Mouse (Mus musculus) kidney, adult 2 months (tissue): ENCODE results near the gene Mapre3. TPM values are rescaled to one million over a fixed set of nuclear protein-coding genes. Genes with fewer than 3 reads are reported as not detected.

Source experiments
- DNase-seq: peaks from one replicate; pipeline ENCODE4 v3.0.0; 2021
- H3K27ac ChIP-seq: fragments of 200-500 bp; 2 replicates; pipeline ENCODE4 v1.5.1; 2012; ENCODE audit warnings: low read depth, low read length, control low read depth, inconsistent platforms; ENCODE audit not compliant: insufficient read depth
- H3K27me3 ChIP-seq: fragments of 200-500 bp; replicated peaks from 2 replicates; pipeline ENCODE4 v1.6.1; 2012; ENCODE audit warnings: mild to moderate bottlenecking, moderate library complexity, low read length, inconsistent platforms; ENCODE audit not compliant: control insufficient read depth, insufficient read depth
- H3K36me3 ChIP-seq: fragments of 200-500 bp; 2 replicates; pipeline ENCODE4 v1.6.1; 2012; ENCODE audit warnings: mild to moderate bottlenecking, moderate library complexity, low read length, inconsistent platforms; ENCODE audit not compliant: control insufficient read depth, insufficient read depth
- H3K4me1 ChIP-seq: fragments of 200-500 bp; 2 replicates; pipeline ENCODE4 v1.6.1; 2011; ENCODE audit warnings: low read length; ENCODE audit not compliant: control insufficient read depth, insufficient read depth
- H3K4me3 ChIP-seq: fragments of 200-500 bp; 2 replicates; pipeline ENCODE4 v1.5.1; 2011; ENCODE audit warnings: mild to moderate bottlenecking, low read depth, low read length, control low read depth; ENCODE audit not compliant: insufficient read depth
- CTCF ChIP-seq: fragments of 200-500 bp; conservative IDR thresholded peaks from 2 replicates; pipeline ENCODE4 v1.5.1; 2011; ENCODE audit warnings: low read depth, mild to moderate bottlenecking, control low read depth, low read length, moderate library complexity, mixed read lengths; ENCODE audit not compliant: insufficient read depth, insufficient read length
- POLR2A ChIP-seq: fragments of 200-500 bp; IDR thresholded peaks from one replicate; pipeline ENCODE4 v1.6.1; 2011; ENCODE audit warnings: low read depth, low read length, control low read depth
- WGBS: fragments of 180-500 bp; shearing (Covaris S2); methylation state at CpG from one replicate; pipeline ENCODE4 v1.1.7; 2018; 5-methylcytosine and 5-hydroxymethylcytosine counted together
- polyA plus RNA-seq: library from polyadenylated mRNA; depleted of rRNA; stranded (reverse); fragments of >200 nt; gene quantifications from 2 replicates; pipeline ENCODE4 v1.2.3, GENCODE M21; 2012

Mapre3 gene
- polyA plus RNA-seq, 1 experiment, result 44.3 TPM

- H3K27me3 ChIP-seq, result no peaks in the 10 kb centered on the region
- no peaks in the 10 kb centered on the region for H3K4me1 ChIP-seq
- no peak for DNase-seq
- H3K36me3 ChIP-seq, result no peaks in the 10 kb centered on the region
- no peak overlapping the region for H3K27ac ChIP-seq
- no peak overlapping the region for H3K4me3 ChIP-seq
- 73% methylated on average over 12 of the region's 12 CpGs for WGBS
- TF ChIP-seq POLR2A (no peak), CTCF (no peak)
These were observed 11.5 kb upstream of the Mapre3 start for GRCm38 (mm10) chr5:30802724-30803467.

- H3K27me3 ChIP-seq, result no peaks in the 10 kb centered on the region
- 5% methylated on average over 3 of the region's 3 CpGs for WGBS
- no peak overlapping the region for H3K4me3 ChIP-seq
- peak; percentile 90 for DNase-seq
- TF ChIP-seq POLR2A (no peak), CTCF (peak; percentile 98)
- no peaks in the 10 kb centered on the region for H3K36me3 ChIP-seq
- H3K4me1 ChIP-seq, result no peaks in the 10 kb centered on the region
- H3K27ac ChIP-seq, result no peak overlapping the region
These were observed 8.3 kb upstream of the Mapre3 start for GRCm38 (mm10) chr5:30806106-30806505.

DNA sequence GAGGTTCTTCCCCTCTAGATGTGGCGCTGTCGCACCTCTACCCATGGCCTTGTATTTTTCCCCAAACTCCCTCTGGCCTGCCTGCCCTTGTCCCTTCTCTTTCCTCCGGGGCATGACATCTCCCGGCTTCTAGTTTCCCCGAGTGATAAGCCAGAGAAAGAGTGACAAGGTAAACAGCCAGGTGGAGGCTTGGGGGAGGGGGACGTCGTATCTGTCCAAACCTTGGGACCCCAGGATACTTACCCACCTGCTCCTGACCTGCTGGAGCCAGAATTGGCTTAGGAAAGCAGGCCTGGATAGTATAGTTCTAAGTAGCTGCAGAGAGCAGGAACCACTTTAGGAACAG lies 652 bp downstream of the Mapre3 start:
- no peaks in the 10 kb centered on the region for H3K36me3 ChIP-seq
- no peak for TF ChIP-seq POLR2A
- no peak for TF ChIP-seq CTCF
- no peak for DNase-seq
- peak overlapping the region; percentile 76 for H3K4me3 ChIP-seq
- whole genome bisulfite sequencing, result 7% methylated on average over 7 of the region's 7 CpGs
- no peaks in the 10 kb centered on the region for H3K27me3 ChIP-seq
- peaks cover 20% of the 10 kb centered on the region for H3K4me1 ChIP-seq
- H3K27ac ChIP-seq, result peak overlapping the region; percentile 15

DNA sequence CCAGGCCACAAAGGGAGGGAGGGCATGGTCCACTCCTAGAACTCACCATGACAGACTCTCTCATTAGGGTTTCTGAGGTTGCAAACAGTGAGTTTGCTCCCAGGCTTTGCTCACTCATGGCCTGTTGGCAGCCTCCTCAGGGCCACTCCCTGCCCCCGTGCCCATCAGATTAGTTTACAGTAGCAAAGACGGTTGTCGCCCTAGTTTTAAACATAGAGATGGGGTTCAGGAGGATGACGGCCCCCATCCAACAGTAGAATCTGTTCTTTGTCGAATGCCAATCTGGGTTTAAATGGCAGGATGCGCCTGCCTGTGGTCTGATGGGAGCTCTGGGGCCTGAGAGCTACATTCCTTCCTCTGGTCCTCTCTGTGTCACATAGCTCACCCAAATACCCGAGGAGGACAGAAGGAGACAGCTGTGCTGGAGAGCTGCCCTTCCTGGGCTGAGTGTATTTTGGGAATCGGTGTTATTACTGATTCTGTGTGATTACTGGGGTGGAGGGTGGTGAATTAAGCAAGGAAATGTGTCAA lies 1.9 kb downstream of the Mapre3 start:
- WGBS, result 65% methylated on average over 8 of the region's 8 CpGs
- Histone ChIP-seq H3K27ac (no peak overlapping the region), H3K4me1 (peaks cover 20% of the 10 kb centered on the region), H3K4me3 (no peak overlapping the region), H3K36me3 (no peaks in the 10 kb centered on the region), H3K27me3 (no peaks in the 10 kb centered on the region)
- DNase-seq, result no peak
- no peak for TF ChIP-seq CTCF
- no peak for TF ChIP-seq POLR2A

- DNase-seq, result peak; percentile 54
- 61% methylated on average over 8 of the region's 8 CpGs for WGBS
- no peaks in the 10 kb centered on the region for H3K27me3 ChIP-seq
- TF ChIP-seq CTCF (no peak), POLR2A (no peak)
- no peak overlapping the region for H3K4me3 ChIP-seq
- no peaks in the 10 kb centered on the region for H3K36me3 ChIP-seq
- no peak overlapping the region for H3K27ac ChIP-seq
- peaks cover 20% of the 10 kb centered on the region for H3K4me1 ChIP-seq
These were observed 4.4 kb downstream of the Mapre3 start for GRCm38 (mm10) chr5:30818758-30819309.

- Histone ChIP-seq H3K27ac (no peak overlapping the region), H3K4me1 (peaks cover 7% of the 10 kb centered on the region; the same call in 1 of the 2 replicates), H3K4me3 (no peak overlapping the region), H3K27me3 (no peaks in the 10 kb centered on the region), H3K36me3 (no peaks in the 10 kb centered on the region)
- TF ChIP-seq CTCF (no peak), POLR2A (no peak)
- DNase-seq, result no peak
- 80% methylated on average over 5 of the region's 5 CpGs for WGBS
These were observed 8.2 kb downstream of the Mapre3 start for GRCm38 (mm10) chr5:30822689-30823088.

GRCm38 (mm10) chr5:30823091-30823490 lies 8.7 kb downstream of the Mapre3 start:
- no peaks in the 10 kb centered on the region for H3K36me3 ChIP-seq
- WGBS, result 89% methylated on average over 3 of the region's 3 CpGs
- no peaks in the 10 kb centered on the region for H3K27me3 ChIP-seq

More at GRCm38 (mm10) chr5:30823091-30823490, 8.7 kb downstream of the Mapre3 start:
- DNase-seq, result no peak
- Histone ChIP-seq H3K4me3 (no peak overlapping the region), H3K4me1 (peaks cover 7% of the 10 kb centered on the region; the same call in 1 of the 2 replicates), H3K27ac (no peak overlapping the region)
- TF ChIP-seq POLR2A (no peak), CTCF (no peak)
